Mouse (Mus musculus): ENCODE results near the gene Caap1.

Caap1 gene

DNA sequence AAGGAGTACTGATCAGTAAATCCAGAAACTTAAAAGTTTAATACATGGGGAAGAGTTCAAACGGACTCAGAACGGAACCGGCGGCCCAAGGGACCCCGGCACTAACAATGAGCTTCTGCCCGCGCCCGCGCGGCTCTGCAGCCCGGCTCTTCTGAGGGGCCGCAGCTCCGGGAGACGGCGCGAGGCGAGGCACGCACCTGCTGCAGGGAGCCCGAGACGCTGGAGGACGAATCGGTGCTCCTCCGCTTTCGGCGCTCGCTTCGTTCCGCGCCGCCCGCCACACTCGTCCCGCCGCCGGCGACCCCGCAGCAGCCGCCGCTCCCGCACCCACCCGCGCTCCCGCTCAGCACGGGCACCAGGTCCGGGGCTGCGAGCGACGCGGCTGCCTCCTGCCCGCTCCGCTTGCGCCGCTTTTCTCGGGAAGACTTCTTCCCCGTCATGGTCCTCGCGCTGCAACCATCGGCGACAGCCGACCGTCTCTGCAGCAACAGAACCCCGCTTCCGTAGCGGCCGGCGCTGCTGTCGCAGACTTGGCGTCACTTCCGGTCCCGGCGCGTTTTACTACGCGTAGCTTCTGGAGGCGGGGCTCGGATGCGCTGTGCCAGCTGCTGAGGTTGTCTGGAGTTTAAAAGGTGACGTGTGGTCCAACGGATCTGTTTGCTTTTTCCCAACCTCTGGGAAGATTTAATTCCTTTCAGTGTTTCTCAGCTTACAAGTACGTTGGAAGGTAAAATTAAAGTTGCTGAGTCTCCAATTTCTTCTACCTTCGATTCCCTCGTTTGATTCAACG is at the start of gene Caap1, which contains the start of gene Gm10306:
Caap1 (minus strand) TSS at position 532 of the 790 bp plus-strand sequence.
Gm10306 (plus strand) TSS at position 282 of the 790 bp plus-strand sequence.
- peak; percentile 77 for DNase-seq (ENCODE audit: low read depth)

DNA sequence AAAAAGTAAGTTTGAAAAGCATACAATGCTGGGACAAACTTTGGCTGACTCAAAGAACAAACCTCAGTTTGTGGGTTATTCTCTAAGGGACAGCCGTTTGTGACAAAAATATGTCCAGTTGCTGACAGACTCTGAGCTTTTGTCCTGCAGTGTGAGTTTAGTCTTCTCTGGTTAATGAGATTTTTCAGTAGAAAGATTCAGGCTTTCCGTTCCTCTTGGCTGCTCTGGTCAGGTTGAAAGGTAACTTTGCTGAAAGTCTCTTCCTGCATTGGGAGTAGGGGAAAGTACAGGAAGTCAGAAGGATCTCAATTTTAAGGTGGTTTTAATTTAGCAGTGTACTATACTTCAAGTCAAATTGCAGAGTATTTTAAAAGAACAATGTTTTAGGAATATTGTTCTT is 49.0 kb upstream of the Caap1 start:
- no peak for DNase-seq (ENCODE audit: low read depth)

DNA sequence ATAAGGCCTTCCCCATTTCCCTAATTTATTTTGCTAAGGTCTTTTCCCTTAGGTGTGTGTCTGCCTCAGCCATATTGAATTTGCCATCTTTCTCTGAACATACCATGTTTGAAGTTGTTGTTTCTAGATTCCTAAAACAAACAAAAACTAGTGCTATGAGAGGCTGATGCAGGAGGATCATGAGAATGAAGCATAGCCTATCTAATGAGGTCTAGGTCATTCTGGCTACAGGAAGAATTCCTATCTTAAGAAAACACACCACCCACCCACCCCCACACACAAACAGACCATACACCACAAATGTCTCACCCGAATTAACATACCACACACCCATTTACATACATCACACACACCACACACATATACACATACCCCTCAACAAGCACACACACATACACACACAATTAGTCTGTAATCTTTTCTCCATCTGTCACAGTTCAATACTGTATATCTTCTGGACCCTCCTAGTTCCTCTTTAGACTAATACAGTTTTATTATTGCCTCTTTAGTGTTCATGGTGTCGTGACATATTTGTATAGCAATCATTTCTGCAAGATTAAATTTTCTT is 47.9 kb upstream of the Caap1 start:
- no peak for DNase-seq (ENCODE audit: low read depth)

DNA sequence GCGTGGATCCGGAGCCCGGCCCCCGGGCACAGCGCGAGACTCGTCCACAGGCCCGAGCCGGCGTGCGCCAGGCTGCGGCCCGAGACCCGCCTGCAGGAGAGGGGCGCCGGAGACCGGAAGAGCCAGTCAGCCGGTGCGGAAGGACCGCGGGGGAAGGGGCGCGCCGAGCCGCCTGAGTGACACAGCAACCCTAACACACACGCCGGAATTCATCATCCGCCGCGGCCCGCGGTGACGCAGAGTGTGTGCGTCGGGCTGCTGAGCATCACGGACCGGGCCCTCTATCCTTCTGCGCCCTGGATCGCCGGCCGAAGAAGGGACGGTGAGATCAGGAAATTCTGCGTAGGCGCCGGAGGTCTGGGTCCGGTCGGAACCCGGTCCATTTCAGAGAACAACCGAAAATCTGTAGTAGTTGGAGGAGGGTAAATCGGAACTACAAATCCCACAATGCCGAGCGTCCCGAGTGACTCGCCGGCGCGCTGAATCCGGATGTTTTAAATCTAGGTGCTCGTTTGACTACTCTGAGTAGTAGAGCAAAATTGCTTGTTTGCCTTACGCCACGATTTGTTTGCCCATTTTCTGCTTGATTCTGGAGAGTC is 46.5 kb upstream of the Caap1 start, which contains the start of gene Plaa:
Plaa (minus strand) TSS at position 214 of the 599 bp plus-strand sequence.
- DNase-seq (ENCODE audit: low read depth) = peak; percentile 70

DNA sequence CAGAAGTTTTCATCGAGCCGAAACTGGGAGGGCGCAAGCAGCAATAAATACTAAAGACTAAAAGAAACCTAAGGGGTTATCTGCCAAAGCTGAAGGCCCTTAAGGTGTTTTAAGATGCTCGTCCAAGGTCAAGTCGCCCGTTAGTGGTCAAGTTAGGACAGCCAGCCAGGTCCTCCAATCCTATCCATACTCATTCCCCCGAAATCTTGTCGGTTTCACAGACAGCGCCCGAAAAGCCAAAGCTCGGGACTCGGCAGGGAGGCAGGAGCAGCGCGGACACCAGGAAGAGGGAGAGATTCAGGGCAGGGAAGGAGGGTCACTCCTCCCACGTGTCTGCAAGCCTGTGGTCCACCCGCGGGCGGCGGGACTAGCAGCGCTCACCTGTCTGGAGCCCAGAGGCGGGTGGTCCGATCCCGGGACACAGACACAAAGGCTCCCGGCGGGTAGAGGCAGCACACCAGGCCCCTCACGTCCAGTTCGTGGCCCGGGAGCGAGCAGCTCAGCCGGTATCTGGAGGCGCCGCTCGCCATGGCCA is 46.0 kb upstream of the Caap1 start:
- DNase-seq (ENCODE audit: low read depth) = no peak

DNA sequence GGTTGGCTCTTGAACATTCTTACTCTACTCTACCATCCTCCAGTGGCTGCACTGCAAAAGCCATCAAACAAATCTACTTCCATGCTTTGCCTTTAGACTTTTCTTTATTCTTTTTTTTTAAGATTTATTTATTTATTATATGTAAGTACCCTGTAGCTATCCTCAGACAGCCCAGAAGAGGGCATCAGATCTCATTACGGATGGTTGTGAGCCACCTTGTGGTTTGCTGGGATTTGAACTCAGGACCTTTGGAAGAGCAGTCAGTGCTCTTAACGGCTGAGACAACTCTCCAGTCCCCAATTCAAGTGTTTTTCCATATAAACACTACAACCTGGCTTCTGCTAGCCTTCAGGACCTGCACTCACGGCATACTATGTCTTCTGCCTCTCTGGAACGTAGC is 44.8 kb upstream of the Caap1 start:
- no peak for DNase-seq (ENCODE audit: low read depth)

DNA sequence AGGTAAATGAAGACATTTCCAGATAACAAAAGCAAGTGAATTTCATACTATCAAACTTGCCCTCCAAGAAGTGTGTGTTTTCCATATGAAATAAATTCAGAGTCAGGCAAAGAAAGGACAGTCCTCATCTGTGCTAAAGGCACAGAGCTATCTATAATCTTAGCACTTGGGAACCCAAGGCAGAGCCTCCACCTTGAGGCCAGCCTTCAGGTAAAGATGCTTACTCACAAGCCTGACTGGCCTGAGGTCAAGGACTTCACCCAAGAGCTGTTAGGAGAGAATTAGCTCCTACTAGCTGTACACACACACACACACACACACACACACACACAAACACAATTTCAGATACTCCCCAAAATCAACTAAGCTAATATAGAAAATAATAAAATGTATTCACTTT is 36.1 kb upstream of the Caap1 start:
- DNase-seq (ENCODE audit: low read depth) = no peak

DNA sequence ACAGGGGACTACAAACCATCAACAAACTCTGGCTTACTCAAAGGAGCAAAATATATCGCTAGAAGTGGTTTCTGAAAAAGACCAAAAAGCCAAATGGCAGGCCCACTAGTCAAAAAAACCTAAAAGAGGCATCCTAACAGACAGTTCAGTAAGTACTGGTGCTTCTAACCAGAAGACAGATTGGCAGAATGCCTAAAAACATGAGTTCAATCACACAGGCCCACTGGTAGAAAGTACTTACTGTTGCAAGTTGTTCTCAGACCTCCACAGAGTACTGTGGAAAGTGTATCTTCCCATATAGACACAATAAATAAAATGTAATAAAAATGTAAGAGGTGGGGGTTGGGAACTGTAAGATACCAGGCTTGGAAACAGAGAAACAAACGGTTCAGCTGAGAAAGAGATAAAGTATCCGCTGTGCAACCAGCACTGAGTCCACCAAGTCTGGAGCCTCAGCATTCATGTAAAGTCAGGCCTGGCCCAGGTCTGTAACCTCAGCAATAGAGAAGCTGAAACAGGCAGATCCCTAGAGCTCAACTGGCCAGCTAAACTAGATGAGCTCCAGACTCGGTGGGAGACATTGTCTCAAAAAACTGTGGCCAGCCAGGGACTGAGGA is 35.3 kb upstream of the Caap1 start:
- DNase-seq (ENCODE audit: low read depth) = no peak

DNA sequence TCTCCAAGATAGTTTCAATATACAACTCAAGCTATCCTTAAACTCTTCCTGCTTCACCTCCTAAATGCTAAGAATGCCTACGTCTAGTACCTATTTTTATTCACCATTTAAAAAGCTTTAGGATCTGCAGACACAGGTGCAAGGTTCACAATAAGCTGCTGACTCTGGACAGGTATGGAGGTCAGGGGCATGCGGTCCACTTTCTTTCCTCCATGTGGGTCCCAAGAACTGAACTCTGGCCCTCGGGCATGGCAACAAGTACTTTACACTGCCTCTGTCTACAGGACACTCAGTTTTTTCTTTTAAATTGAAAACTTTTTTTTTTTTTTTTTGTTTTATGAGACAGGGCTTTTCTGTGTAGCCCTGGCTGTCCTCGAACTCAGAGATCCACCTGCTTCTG is 16.1 kb upstream of the Caap1 start:
- DNase-seq (ENCODE audit: low read depth) = no peak

DNA sequence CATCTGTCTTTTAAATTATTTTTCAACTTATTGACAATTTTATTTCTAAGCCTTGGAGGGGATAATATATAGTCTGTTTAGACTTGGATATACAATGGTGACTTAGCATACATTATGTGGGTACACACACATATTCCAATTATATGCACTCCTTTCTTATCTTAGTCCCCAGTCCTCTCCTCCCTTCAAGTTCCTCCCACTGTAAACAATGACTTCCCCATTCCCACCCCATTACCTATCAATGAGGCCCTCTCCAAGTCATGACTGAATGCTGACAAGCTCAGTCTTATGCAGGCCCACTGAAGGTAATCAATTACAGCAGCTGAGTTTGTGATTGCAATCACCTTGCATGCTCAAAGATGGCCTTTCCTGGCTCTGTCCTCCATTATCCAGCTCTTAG is 7.7 kb upstream of the Caap1 start:
- DNase-seq (ENCODE audit: low read depth) = no peak

DNA sequence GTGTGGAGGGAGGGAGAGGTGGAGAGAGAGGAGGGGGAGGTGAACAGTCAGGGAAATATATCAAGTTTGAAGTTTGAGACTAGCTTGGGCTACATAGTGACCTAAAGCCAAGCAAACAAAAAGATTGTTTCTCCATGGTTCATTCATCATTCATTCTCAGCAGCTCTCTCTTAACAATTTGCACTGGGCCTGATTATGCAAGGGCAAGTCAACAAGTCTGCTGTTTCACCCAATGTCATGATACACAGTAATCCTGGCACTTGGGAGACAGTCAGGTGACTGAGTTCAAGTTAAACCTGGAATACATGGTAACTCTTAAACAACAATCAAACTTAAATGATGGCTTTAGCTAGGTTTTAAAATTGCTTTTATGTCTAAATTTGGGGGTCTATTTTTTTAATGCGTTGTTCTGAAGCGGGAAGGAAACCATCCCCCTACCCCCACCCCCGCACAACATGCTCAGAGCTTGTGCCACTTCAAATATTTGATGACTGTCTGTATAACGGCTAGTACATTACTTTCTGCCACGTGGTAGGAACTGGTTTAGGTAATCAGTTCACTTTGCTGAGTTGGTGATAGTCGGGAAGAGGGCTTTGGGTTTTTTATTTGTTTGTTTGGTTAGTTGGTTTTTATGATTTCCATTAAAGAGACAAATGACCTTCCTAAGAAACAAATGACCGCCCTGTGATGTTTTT is 5.5 kb upstream of the Caap1 start:
- no peak for DNase-seq (ENCODE audit: low read depth)

DNA sequence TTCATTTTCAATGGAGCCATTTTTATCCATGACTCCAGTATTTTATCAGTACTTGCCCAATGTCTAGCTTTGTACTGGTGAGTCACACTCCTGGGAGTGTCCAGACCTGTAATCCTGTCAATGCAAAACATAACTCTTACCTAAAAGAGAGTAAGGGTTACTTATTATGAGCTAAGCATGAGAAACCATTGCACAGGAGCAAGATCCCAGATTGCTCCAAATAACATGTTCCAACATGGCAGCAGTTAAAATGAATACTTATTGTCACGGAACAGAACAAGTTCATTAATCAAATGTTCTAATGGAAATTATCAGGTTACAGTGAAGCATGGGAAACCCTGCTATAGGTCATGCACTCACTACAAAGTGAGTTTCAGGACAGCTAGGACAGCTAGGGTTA is 3.7 kb upstream of the Caap1 start:
- DNase-seq (ENCODE audit: low read depth) = no peak

DNA sequence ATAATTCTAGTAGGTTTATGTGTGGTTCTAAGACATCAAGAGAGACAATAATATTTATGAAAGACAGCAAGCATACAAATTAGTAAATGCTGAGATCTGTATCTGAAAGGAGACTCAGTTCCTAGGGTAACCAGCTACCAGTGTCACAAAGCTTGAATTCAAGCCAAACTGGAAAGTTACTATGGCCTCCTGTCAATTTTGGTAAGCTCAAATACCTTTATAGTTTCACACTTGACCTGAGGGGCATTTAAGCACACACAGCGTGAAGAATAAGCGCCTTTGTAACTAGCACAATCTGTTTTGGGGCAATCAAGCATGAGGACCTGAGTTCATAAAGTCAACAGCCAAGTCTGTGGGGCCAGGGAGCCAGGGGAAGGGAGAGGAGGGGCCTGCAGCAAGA is 2.7 kb upstream of the Caap1 start:
- no peak for DNase-seq (ENCODE audit: low read depth)

DNA sequence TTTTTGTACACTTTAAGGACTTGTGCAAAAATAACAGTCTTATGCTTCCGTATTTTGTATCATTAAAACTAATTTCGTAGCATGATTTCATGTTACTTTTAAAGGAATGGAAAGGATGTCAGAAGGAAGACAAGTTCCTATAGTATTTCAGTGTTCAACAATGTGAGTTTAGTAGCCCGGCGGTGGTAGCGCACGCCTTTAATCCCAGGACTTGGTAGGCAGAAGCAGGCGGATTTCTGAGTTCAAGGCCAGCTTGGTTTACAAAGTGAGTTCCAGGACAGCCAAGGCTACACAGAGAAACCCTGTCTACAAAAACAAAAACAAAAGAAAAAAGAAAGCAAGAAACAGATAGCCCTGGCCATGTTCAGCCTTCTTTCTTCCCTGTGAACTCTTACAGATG is 549 bp upstream of the Caap1 start:
- DNase-seq (ENCODE audit: low read depth) = no peak

DNA sequence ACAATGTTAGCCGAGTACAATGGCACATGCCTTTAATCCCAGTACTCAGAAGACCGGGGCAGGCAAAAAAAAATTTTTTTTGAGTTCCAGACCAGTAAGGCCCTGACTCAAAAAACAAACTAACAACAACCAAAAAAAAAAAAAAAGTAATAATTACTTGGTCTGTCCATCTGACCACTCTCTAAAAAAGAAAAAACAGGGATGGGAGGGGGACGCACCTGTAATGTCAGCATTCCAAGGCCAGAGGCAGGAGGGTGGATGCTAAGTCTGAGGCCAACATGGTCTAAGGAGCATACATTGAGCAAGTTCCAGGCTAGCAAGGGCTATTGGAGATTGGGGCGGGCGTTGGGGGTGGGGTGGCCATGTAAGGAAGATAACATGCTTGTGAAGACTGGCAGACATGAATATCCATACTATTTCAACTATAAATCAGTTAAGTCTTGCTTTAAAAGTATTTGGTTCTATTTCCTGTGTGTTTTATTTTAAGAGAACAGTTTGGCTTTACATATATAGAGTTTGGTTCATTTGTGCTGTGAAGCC is 1.6 kb downstream of the Caap1 start:
- no peak for DNase-seq (ENCODE audit: low read depth)

DNA sequence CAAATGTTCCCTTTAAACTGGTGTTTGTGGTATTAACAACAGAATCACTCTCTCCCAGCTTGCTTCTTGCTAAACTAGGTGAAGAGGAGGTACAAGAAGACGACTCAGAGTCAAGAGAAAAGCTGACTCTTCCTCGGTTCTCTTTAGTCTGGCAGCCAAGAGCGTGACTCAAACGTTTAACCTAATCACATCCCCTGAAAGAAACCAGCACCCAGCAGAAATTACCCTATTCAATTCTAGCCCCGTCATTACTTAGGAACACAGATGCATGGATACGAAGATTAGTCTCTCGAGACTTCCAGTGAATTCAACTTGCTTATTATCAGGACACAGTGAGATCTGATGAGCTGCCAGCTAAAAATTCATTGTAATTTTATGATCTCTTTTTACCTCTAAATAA is 12.3 kb downstream of the Caap1 start:
- no peak for DNase-seq (ENCODE audit: low read depth)

DNA sequence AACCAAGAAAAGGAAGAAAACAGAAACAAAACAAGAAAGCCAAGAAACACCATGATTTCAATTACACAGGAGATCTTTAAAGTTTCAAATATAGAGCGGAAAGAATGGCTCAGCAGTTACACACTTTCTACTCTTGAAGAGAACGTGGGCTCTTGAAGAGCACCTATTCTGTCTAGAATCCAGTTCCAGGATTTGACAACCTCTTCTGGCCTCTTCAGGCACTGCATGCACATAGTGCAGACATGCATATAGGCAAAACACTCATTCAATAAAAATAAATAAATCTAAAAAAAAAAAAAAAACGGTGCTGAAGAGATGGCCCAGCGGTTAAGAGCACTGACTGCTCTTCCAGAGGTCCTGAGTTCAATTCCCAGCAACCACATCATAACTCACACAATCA is 13.6 kb downstream of the Caap1 start:
- no peak for DNase-seq (ENCODE audit: low read depth)

DNA sequence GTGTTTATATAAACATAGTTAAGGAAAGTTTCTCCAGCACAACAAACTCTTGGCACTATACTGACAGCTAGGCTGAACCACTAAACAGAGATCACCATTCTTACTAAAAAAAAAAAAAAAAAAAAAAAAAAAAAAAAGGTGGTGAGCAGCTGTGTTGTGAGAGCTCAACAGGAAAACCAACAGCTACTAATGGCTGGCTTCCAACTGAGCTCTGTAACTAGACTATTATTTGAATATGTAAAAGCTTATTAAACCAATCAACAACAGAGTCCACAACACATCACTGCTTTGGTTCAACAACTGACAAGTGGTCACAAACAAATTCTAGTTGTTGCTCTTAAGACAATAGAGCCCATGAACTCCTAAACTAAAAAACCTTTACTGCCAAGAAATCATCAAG is 23.4 kb downstream of the Caap1 start:
- no peak for DNase-seq (ENCODE audit: low read depth)

DNA sequence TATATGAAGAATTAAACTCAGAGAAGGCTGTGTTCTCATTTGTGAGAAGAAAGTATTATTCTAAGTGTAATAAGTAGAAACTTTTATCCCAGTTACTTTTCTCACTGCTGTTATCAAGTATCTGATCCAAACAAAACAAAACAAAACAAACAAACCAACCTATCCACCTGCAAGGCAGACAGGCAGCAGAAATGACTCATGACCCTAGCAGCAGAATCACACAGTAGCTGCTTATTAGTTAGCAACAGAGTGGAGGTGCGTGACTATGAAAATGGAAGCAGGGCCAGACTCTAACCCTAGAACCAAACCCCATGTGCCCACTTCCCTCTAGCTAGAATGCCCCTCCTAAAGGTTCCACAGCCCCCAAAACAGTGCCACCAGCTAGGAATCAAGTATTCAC is 27.1 kb downstream of the Caap1 start:
- DNase-seq (ENCODE audit: low read depth) = no peak

DNA sequence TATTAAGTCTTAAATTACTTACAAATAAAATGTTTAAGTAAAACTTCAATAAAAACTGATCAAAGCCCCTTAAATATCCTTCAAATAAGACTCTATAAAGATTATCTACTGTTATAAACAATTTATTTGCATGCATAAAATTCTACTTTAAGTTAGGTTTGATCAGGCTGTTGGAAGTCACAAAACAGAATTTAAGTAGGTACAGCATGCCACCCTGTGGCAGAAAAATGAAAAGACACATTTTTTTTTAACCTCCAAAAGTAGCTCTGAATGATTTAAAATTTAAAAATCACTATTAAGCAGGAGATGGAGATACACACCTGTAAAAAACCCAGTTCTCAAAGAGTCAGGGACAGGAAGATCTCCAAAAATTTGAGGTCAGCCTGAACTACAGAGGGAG is 33.3 kb downstream of the Caap1 start:
- no peak for DNase-seq (ENCODE audit: low read depth)

DNA sequence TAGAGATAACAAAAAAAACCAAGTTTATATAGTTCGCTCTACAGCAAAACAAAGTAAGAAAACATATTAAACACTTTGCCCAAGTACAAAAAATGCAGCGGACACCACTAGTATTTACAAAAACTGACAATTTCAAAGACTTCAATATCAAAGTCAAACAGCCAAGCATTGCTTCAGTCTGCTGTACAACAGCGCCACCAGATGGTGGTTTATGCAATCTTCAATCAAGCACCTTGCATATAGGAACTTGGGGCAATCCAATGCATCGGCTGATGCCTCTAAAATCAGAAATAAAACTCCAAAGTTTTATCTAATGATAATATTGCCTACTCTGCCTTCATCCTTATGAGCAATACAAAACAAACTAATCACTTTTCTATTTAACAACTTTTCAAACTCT is 39.0 kb downstream of the Caap1 start:
- no peak for DNase-seq (ENCODE audit: low read depth)

DNA sequence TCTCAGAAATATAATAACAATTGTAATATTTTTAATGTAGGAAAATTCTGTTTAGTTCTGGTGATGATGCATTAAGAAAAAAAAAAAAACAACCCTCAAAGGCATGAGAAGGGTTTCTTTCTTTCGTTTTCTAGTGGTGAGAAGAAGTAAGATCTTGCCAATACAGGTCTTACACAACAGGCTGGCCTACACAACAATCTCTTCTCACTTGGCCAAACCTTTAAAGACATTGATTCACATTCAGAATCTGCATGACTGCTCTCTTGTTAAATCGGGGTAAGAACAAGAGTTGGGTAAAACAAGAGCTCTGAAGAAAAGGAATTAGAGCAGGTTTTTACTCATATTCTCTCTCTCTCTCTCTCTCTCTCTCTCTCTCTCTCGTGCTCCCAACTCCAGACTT is 41.2 kb downstream of the Caap1 start:
- no peak for DNase-seq (ENCODE audit: low read depth)

All from fibroblast of lung, adult 2 months (primary cell).